Mouse (Mus musculus) natural killer cell, adult 2 months (primary cell): ENCODE measurements at regions not wholly inside any gene's neighbourhood (a gene's known extent, or its start where the extent isn't known, plus 50 kb on each side); places are given as distances from the start of the nearest gene placed in this dataset.
"Not testable (repeated sequence)": the region's sequence is repeated elsewhere in the genome, so short reads cannot be mapped to it uniquely, and the experiment has no call there.

ENCODE experiments used
- DNase-seq, 2 experiments: peaks; one replicate each; pipeline ENCODE4 v3.0.0; 2022; ENCODE audit warnings: low spot score in 2 of 2

- DNase-seq, result not testable (repeated sequence)
Observed at GRCm38 (mm10) chr9:3116311-3116710, 79.6 kb downstream of the Gm10715 start.

- no peak for DNase-seq
Observed at GRCm38 (mm10) chr9:3161181-3161580, 124.5 kb downstream of the Gm10715 start.

- DNase-seq, result no peak
Observed at GRCm38 (mm10) chr9:3184343-3184742, 147.7 kb downstream of the Gm10715 start.

GRCm38 (mm10) chr9:3199151-3200018, 135.6 kb upstream of the Alkbh8 start:
- peak in 1 of 2 experiments; percentile 1 for DNase-seq

- DNase-seq, result not testable (repeated sequence)
Observed at GRCm38 (mm10) chr9:3200019-3200347, 135.0 kb upstream of the Alkbh8 start.

- not testable (repeated sequence) for DNase-seq
Observed at GRCm38 (mm10) chr9:3208120-3208519, 126.8 kb upstream of the Alkbh8 start.

GRCm38 (mm10) chr9:3258396-3259300, 76.3 kb upstream of the Alkbh8 start:
- DNase-seq, result peak; percentile 22 to 45

GRCm38 (mm10) chr9:3260181-3260580, 74.8 kb upstream of the Alkbh8 start:
- DNase-seq, result no peak

GRCm38 (mm10) chr9:3260860-3261259, 74.1 kb upstream of the Alkbh8 start:
- DNase-seq, result no peak

GRCm38 (mm10) chr9:3264467-3264866, 70.5 kb upstream of the Alkbh8 start:
- no peak for DNase-seq

- not testable (repeated sequence) for DNase-seq
Observed at GRCm38 (mm10) chr9:3280496-3280895, 54.4 kb upstream of the Alkbh8 start.

GRCm38 (mm10) chr9:3281906-3282305, 53.0 kb upstream of the Alkbh8 start:
- DNase-seq, result not testable (repeated sequence)

GRCm38 (mm10) chr9:3283381-3283780, 51.6 kb upstream of the Alkbh8 start:
- DNase-seq, result not testable (repeated sequence)
